11 mouse cellular contexts compared by ENCODE assay signal in genomic region chr6:23248313-23249052, GRCm38 (mm10). TPM values are rescaled to one million over a fixed set of nuclear protein-coding genes. Genes with fewer than 3 reads are reported as not detected.
DNase-seq lines count a peak whose midpoint lies in the region; ATAC-seq lines count a peak whose summit lies in the region.
"Had no signal": no experiment of that assay in that cellular context is flagged by ENCODE, and none has a peak within 500 bp of the region (broad histone marks: within the 10 kb centered on the region; RNA-seq: fewer than 3 reads in every experiment).

Fezf1 (minus strand) TSS chr6:23248362.

- ATAC-seq in heart, embryonic 14.5 days (ENCODE audit: insufficient number of reproducible peaks, insufficient read depth, low FRiP score, low read depth): no peak
- no peak for ATAC-seq in hindbrain, embryonic 13.5 days (ENCODE audit: low FRiP score)
- no peak for ATAC-seq in midbrain, embryonic 13.5 days

- intact Hi-C loops in heart, postnatal 25 days (cut with DNase I): no loop called here
- intact Hi-C loops in gastrocnemius, postnatal 36 days (cut with DNase I): no loop called here

- H3K4me3 ChIP-seq in heart, embryonic 14.5 days (ENCODE audit: control insufficient read depth in 1 of 2, insufficient read depth in 1 of 2, low read depth in 1 of 2, low read length in 2 of 2): peak within 1 kb of the TSS; percentile 19 to 40
- peak within 1 kb of the TSS; percentile 31 for H3K4me3 ChIP-seq in hindbrain, embryonic 13.5 days
- H3K4me3 ChIP-seq in midbrain, embryonic 13.5 days (replicated peaks): peak within 1 kb of the TSS; percentile 41
- H3K4me3 ChIP-seq: myocyte had no signal

- H3K4me2 ChIP-seq in heart, embryonic 14.5 days (ENCODE audit: low read length): peak within 1 kb of the TSS; percentile 62
- H3K4me2 ChIP-seq in hindbrain, embryonic 13.5 days: peak within 1 kb of the TSS; percentile 56
- H3K4me2 ChIP-seq in midbrain, embryonic 13.5 days (replicated peaks): peak within 1 kb of the TSS; percentile 59

- no peaks in the 10 kb centered on the region for H3K9me3 ChIP-seq in heart, embryonic 14.5 days (ENCODE audit: control insufficient read depth, low read length)
- no peaks in the 10 kb centered on the region for H3K9me3 ChIP-seq in hindbrain, embryonic 13.5 days
- no peaks in the 10 kb centered on the region for H3K9me3 ChIP-seq in midbrain, embryonic 13.5 days

- no peak within 1 kb of the TSS for H3K27ac ChIP-seq in heart, embryonic 14.5 days (replicated peaks in 1 of 2; ENCODE audit: control insufficient read depth in 1 of 2, insufficient read depth in 1 of 2, low read depth in 2 of 2, low read length in 2 of 2)
- no peak within 1 kb of the TSS for H3K27ac ChIP-seq in hindbrain, embryonic 13.5 days
- no peak within 1 kb of the TSS for H3K27ac ChIP-seq in midbrain, embryonic 13.5 days

- DNase-seq in heart, postnatal 25 days (ENCODE audit: low spot score): no peak
- peak; percentile 81 for DNase-seq in ZHBTc4 (ENCODE audit: low read depth, low spot score)
- no peak for DNase-seq in spleen, postnatal 36 days (ENCODE audit: low spot score in 2 of 2)
- DNase-seq in adrenal gland, postnatal 4 days (ENCODE audit: low spot score in 2 of 2): no peak
- no peak for DNase-seq in gastrocnemius, postnatal 36 days
- DNase-seq: cerebellum, adult 11-12 months had no signal

- H3K4me1 ChIP-seq in heart, embryonic 14.5 days (ENCODE audit: control insufficient read depth in 2 of 2, insufficient read depth in 2 of 2, low read length in 2 of 2): peaks cover 9 to 13% of the 10 kb centered on the region in 2 experiments
- H3K4me1 ChIP-seq in hindbrain, embryonic 13.5 days (replicated peaks): peaks cover 23% of the 10 kb centered on the region
- H3K4me1 ChIP-seq in midbrain, embryonic 13.5 days (replicated peaks): peaks cover 27% of the 10 kb centered on the region

- peaks cover 95% of the 10 kb centered on the region for H3K27me3 ChIP-seq in heart, embryonic 14.5 days (ENCODE audit: control insufficient read depth, insufficient read depth, low read length)
- H3K27me3 ChIP-seq in hindbrain, embryonic 13.5 days: peaks cover 86% of the 10 kb centered on the region
- peaks cover 89% of the 10 kb centered on the region for H3K27me3 ChIP-seq in midbrain, embryonic 13.5 days

- WGBS in heart, embryonic 14.5 days: under 1% methylated on average over 31 of the region's 31 CpGs
- WGBS in hindbrain, embryonic 13.5 days: under 1% methylated on average over 31 of the region's 31 CpGs
- under 1% methylated on average over 31 of the region's 31 CpGs for WGBS in midbrain, embryonic 13.5 days

- no peaks in the 10 kb centered on the region for H3K36me3 ChIP-seq in heart, embryonic 14.5 days (ENCODE audit: control insufficient read depth, insufficient read depth, low read length)
- H3K36me3 ChIP-seq in hindbrain, embryonic 13.5 days: no peaks in the 10 kb centered on the region
- H3K36me3 ChIP-seq in midbrain, embryonic 13.5 days: no peaks in the 10 kb centered on the region

- no peak within 1 kb of the TSS for H3K9ac ChIP-seq in heart, embryonic 14.5 days (ENCODE audit: low read length)
- H3K9ac ChIP-seq in hindbrain, embryonic 13.5 days: no peak within 1 kb of the TSS
- no peak within 1 kb of the TSS for H3K9ac ChIP-seq in midbrain, embryonic 13.5 days (replicated peaks)

RNA-seq across cellular contexts. Expression of gene Fezf1, which starts in this region (rescaled TPM):
- polyA plus RNA-seq in heart, embryonic 14.5 days (2014; fragmentation: Nextera tagmentation; extraction: Ambion mirVana): not detected in 2 replicates
- total RNA-seq in heart, postnatal 25 days (2021): not detected
- polyA plus RNA-seq in hindbrain, embryonic 13.5 days (2015; fragmentation: Nextera tagmentation; extraction: Ambion mirVana): 0.17 TPM in 1 of 2 replicates, not detected in the other
- 2.9 and 4.7 TPM in 2 replicates for polyA plus RNA-seq in midbrain, embryonic 13.5 days (2015; fragmentation: Nextera tagmentation; extraction: Ambion mirVana)
- not detected for total RNA-seq in adrenal gland, postnatal 4 days (2021)
- total RNA-seq in gastrocnemius, postnatal 36 days (2021): not detected
- total RNA-seq: hematopoietic stem cell, adult 5-6 weeks had no signal
- polyA plus RNA-seq: myocyte had no signal
